Mouse (Mus musculus): ENCODE data around the gene Acy3. TPM values are rescaled to one million over a fixed set of nuclear protein-coding genes. Genes with fewer than 3 reads are reported as not detected.

Acy3 gene
- polyA plus RNA-seq, 1 experiment from 2014 or later: 7.8 TPM

DNA sequence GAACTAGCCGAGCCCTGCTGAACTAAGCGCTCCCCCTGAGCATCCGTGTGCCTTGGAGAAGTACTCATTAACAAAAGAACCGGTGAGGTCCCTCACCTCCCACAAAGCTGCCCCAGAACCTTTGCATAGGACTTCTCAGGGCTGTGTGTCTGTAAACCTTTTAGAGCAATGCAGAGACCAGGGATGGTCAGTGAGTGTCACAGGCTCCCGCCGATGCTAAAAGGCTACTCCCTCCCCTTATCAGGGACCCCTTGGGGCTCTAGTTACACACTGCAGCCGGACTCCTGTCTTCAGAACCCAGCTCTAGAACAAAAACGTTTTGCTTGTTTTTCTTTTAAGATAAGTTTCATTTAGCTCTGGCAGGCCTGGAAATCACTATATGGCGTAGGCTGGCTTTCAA is 26.7 kb downstream of the Acy3 start:
- Histone ChIP-seq H3K36me3 (ENCODE audit: control insufficient read depth, insufficient read depth, low read length) (peaks cover 6% of the 10 kb centered on the region), H3K4me3 (ENCODE audit: low read depth, low read length) (peak overlapping the region; percentile 90), H3K27me3 (ENCODE audit: control insufficient read depth, insufficient read depth, low read length) (no peaks in the 10 kb centered on the region), H3K4me2 (replicated peaks; ENCODE audit: low read depth, low read length) (peak overlapping the region; percentile 55), H3K9me3 (ENCODE audit: control insufficient read depth, low read depth, low read length) (no peaks in the 10 kb centered on the region), H3K27ac (ENCODE audit: low read length) (0 out of 2 replicates have a peak overlapping the region, but pooled peaks have one; percentile 10), H3K4me1 (ENCODE audit: control insufficient read depth, insufficient read depth, low read length) (peaks cover 11% of the 10 kb centered on the region; the same call in 1 of the 2 replicates), H3K9ac (replicated peaks; ENCODE audit: low read depth, low read length) (peak overlapping the region; percentile 76; the same call in 1 of the 2 replicates)
- WGBS: 15% methylated on average over 9 of the region's 9 CpGs
- ATAC-seq (ENCODE audit: insufficient number of reproducible peaks, insufficient read depth, low FRiP score, low read depth): peak; percentile 11; the same call in 1 of the 2 replicates

DNA sequence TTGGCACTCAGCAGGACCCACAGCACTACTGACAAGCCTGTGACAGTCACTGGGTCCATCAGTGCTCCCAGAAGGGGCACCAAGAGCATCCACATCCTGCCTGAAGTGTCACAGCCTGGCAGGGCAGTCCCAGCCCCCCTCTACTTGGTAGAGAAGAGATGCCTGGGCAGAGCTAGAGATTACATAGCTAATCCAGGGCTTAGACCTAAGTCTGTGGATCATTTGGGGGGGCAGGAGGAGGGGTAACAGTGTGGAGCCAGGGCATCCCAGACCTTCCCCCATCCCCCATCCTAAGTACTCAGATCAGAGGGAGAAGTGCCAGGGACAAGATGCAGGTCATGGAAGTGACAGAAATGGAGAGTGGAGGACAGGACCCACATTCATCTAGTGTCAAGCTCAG is 28.4 kb downstream of the Acy3 start:
- ATAC-seq (ENCODE audit: insufficient number of reproducible peaks, insufficient read depth, low FRiP score, low read depth): no peak
- no peak overlapping the region for H3K4me2 ChIP-seq (replicated peaks; ENCODE audit: low read depth, low read length)
- H3K27me3 ChIP-seq (ENCODE audit: control insufficient read depth, insufficient read depth, low read length): no peaks in the 10 kb centered on the region
- H3K9me3 ChIP-seq (ENCODE audit: control insufficient read depth, low read depth, low read length): no peaks in the 10 kb centered on the region
- H3K27ac ChIP-seq (ENCODE audit: low read length): no peak overlapping the region
- no peak overlapping the region for H3K9ac ChIP-seq (replicated peaks; ENCODE audit: low read depth, low read length)
- no peaks in the 10 kb centered on the region; the same call in 1 of the 2 replicates for H3K36me3 ChIP-seq (ENCODE audit: control insufficient read depth, insufficient read depth, low read length)
- H3K4me1 ChIP-seq (ENCODE audit: control insufficient read depth, insufficient read depth, low read length): peaks cover 17% of the 10 kb centered on the region
- H3K4me3 ChIP-seq (ENCODE audit: low read depth, low read length): no peak overlapping the region

DNA sequence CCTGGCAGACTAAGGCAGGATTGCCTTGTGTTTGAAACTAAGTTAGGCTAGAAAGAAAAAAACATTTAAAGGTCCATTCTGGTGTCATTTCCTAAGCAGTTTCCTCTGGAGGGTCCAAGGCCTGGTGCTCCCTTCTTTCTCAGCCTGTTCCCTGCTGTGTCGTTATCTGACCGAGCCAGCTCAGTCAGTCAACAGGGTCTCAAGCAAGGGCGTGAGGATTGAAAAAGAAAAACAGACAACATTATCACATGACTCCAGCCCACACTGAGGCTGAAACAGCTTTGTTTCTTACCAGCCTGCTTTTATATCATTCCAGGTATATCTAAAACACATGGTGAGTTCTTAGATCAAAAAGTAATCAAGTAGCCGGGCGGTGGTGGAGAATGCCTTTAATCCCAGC is 29.3 kb downstream of the Acy3 start:
- H3K4me1 ChIP-seq (ENCODE audit: control insufficient read depth, insufficient read depth, low read length): peaks cover 17% of the 10 kb centered on the region
- H3K36me3 ChIP-seq (ENCODE audit: control insufficient read depth, insufficient read depth, low read length): no peaks in the 10 kb centered on the region
- 67% methylated on average over 5 of the region's 5 CpGs for WGBS
- no peak overlapping the region for H3K27ac ChIP-seq (ENCODE audit: low read length)
- H3K9ac ChIP-seq (replicated peaks; ENCODE audit: low read depth, low read length): no peak overlapping the region
- H3K27me3 ChIP-seq (ENCODE audit: control insufficient read depth, insufficient read depth, low read length): no peaks in the 10 kb centered on the region
- H3K9me3 ChIP-seq (ENCODE audit: control insufficient read depth, low read depth, low read length): no peaks in the 10 kb centered on the region
- ATAC-seq (ENCODE audit: insufficient number of reproducible peaks, insufficient read depth, low FRiP score, low read depth): no peak
- H3K4me2 ChIP-seq (replicated peaks; ENCODE audit: low read depth, low read length): no peak overlapping the region
- no peak overlapping the region for H3K4me3 ChIP-seq (ENCODE audit: low read depth, low read length)

- no peak overlapping the region for H3K4me3 ChIP-seq (ENCODE audit: low read depth, low read length)
- peaks cover 8% of the 10 kb centered on the region for H3K4me1 ChIP-seq (ENCODE audit: control insufficient read depth, insufficient read depth, low read length)
- no peaks in the 10 kb centered on the region for H3K36me3 ChIP-seq (ENCODE audit: control insufficient read depth, insufficient read depth, low read length)
- ATAC-seq (ENCODE audit: insufficient number of reproducible peaks, insufficient read depth, low FRiP score, low read depth): no peak
- no peaks in the 10 kb centered on the region for H3K27me3 ChIP-seq (ENCODE audit: control insufficient read depth, insufficient read depth, low read length)
- 41% methylated on average over 10 of the region's 10 CpGs for WGBS
- H3K4me2 ChIP-seq (replicated peaks; ENCODE audit: low read depth, low read length): no peak overlapping the region
- H3K27ac ChIP-seq (ENCODE audit: low read length): no peak overlapping the region
- H3K9me3 ChIP-seq (ENCODE audit: control insufficient read depth, low read depth, low read length): no peaks in the 10 kb centered on the region
- H3K9ac ChIP-seq (replicated peaks; ENCODE audit: low read depth, low read length): no peak overlapping the region
Measured at GRCm38 (mm10) chr19:4017921-4018587, 31.7 kb downstream of the Acy3 start.

- H3K36me3 ChIP-seq (ENCODE audit: control insufficient read depth, insufficient read depth, low read length): no peaks in the 10 kb centered on the region
- no peak overlapping the region for H3K27ac ChIP-seq (ENCODE audit: low read length)
- no peak overlapping the region for H3K9ac ChIP-seq (replicated peaks; ENCODE audit: low read depth, low read length)
- peaks cover 5% of the 10 kb centered on the region; the same call in 1 of the 2 replicates for H3K4me1 ChIP-seq (ENCODE audit: control insufficient read depth, insufficient read depth, low read length)
- ATAC-seq (ENCODE audit: insufficient number of reproducible peaks, insufficient read depth, low FRiP score, low read depth): peak; percentile 90
- no peaks in the 10 kb centered on the region for H3K9me3 ChIP-seq (ENCODE audit: control insufficient read depth, low read depth, low read length)
- no peaks in the 10 kb centered on the region for H3K27me3 ChIP-seq (ENCODE audit: control insufficient read depth, insufficient read depth, low read length)
- 29% methylated on average over 18 of the region's 18 CpGs for WGBS
- H3K4me2 ChIP-seq (replicated peaks; ENCODE audit: low read depth, low read length): no peak overlapping the region
- no peak overlapping the region for H3K4me3 ChIP-seq (ENCODE audit: low read depth, low read length)
Measured at GRCm38 (mm10) chr19:4018743-4019583, 32.6 kb downstream of the Acy3 start.

GRCm38 (mm10) chr19:4023185-4023584 is 36.8 kb downstream of the Acy3 start:
- no peak overlapping the region for H3K27ac ChIP-seq (ENCODE audit: low read length)
- WGBS: 67% methylated on average over 7 of the region's 7 CpGs
- H3K27me3 ChIP-seq (ENCODE audit: control insufficient read depth, insufficient read depth, low read length): no peaks in the 10 kb centered on the region
- no peak overlapping the region for H3K4me2 ChIP-seq (replicated peaks; ENCODE audit: low read depth, low read length)
- no peaks in the 10 kb centered on the region for H3K9me3 ChIP-seq (ENCODE audit: control insufficient read depth, low read depth, low read length)
- ATAC-seq (ENCODE audit: insufficient number of reproducible peaks, insufficient read depth, low FRiP score, low read depth): no peak
- no peak overlapping the region for H3K9ac ChIP-seq (replicated peaks; ENCODE audit: low read depth, low read length)
- H3K36me3 ChIP-seq (ENCODE audit: control insufficient read depth, insufficient read depth, low read length): no peaks in the 10 kb centered on the region
- no peak overlapping the region for H3K4me3 ChIP-seq (ENCODE audit: low read depth, low read length)
- H3K4me1 ChIP-seq (ENCODE audit: control insufficient read depth, insufficient read depth, low read length): peaks cover 5% of the 10 kb centered on the region; the same call in 1 of the 2 replicates

GRCm38 (mm10) chr19:4027576-4027975 is 41.2 kb downstream of the Acy3 start:
- no peaks in the 10 kb centered on the region for H3K4me1 ChIP-seq (ENCODE audit: control insufficient read depth, insufficient read depth, low read length)
- H3K9ac ChIP-seq (replicated peaks; ENCODE audit: low read depth, low read length): no peak overlapping the region
- no peaks in the 10 kb centered on the region for H3K27me3 ChIP-seq (ENCODE audit: control insufficient read depth, insufficient read depth, low read length)
- no peak for ATAC-seq (ENCODE audit: insufficient number of reproducible peaks, insufficient read depth, low FRiP score, low read depth)
- H3K27ac ChIP-seq (ENCODE audit: low read length): no peak overlapping the region
- no peaks in the 10 kb centered on the region for H3K36me3 ChIP-seq (ENCODE audit: control insufficient read depth, insufficient read depth, low read length)
- H3K4me2 ChIP-seq (replicated peaks; ENCODE audit: low read depth, low read length): no peak overlapping the region
- no peaks in the 10 kb centered on the region for H3K9me3 ChIP-seq (ENCODE audit: control insufficient read depth, low read depth, low read length)
- H3K4me3 ChIP-seq (ENCODE audit: low read depth, low read length): no peak overlapping the region

GRCm38 (mm10) chr19:4032668-4033067 is 46.3 kb downstream of the Acy3 start:
- Histone ChIP-seq H3K4me2 (replicated peaks; ENCODE audit: low read depth, low read length) (no peak overlapping the region), H3K27ac (ENCODE audit: low read length) (peak overlapping the region; percentile 30; the same call in 1 of the 2 replicates), H3K9me3 (ENCODE audit: control insufficient read depth, low read depth, low read length) (no peaks in the 10 kb centered on the region), H3K4me1 (ENCODE audit: control insufficient read depth, insufficient read depth, low read length) (0 out of 2 replicates have a peak, but pooled peaks cover 3% of the 10 kb centered on the region), H3K4me3 (ENCODE audit: low read depth, low read length) (no peak overlapping the region), H3K27me3 (ENCODE audit: control insufficient read depth, insufficient read depth, low read length) (no peaks in the 10 kb centered on the region), H3K36me3 (ENCODE audit: control insufficient read depth, insufficient read depth, low read length) (no peaks in the 10 kb centered on the region; the same call in 1 of the 2 replicates), H3K9ac (replicated peaks; ENCODE audit: low read depth, low read length) (no peak overlapping the region)
- 64% methylated on average over 7 of the region's 7 CpGs for WGBS
- no peak for ATAC-seq (ENCODE audit: insufficient number of reproducible peaks, insufficient read depth, low FRiP score, low read depth)
